Mouse (Mus musculus) mouse trophoblast stem cell (cell line): ENCODE measurements around the gene Cdc14a.

ENCODE experiments used
- in situ Hi-C, 2 experiments: fragments of 300-500 bp; cut with MseI, MboI; formaldehyde crosslinking; loops; 2 replicates in 1 of 2; 3 replicates in 1 of 2; pipeline ENCODE4 v1.15.1; 2025

Cdc14a gene

DNA sequence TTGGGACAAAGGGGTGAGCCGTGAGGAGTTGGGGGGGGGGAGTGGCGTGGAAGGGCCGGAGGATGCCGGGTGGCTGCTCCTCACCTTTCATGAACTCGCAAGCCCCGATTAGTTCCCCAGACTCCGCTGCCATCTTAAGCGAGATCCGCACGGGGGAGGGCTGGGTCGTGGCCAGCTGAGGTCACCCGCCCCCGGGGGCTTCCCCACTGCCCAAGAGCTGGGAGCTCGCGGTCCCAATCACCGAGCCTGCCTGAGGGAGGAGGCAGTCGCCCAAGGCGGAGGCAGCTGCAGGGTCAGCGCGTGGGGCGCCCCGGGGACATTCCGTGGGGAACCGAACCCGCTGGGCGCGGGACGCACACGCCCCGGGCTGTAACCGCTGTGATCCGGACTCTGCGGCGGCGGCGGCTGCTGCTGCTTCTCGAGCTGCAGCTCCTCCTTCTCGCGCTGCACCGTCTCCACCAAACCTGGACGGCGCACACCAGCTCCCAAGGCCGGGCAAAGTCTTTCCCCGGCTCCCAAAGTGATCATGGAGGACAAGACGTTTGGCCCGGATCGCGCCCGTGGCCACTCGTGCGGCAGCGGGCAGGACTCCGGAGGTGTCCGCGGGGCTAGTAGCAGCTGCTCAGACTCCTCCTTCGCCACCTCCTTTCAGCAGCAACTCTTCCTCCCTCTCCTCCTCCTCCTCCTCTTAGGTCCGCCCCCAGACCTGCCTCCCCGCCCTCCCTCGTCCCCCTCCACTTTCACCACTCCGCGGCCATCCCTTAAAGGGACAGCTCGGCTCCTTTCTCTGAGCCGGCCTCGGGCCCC lies at the start of gene Cdc14a:
Cdc14a (minus strand) TSS at position 680 of the 807 bp plus-strand sequence.
- in situ Hi-C loops = no loop called here

- in situ Hi-C loops = no loop called here
These were observed 41.9 kb upstream of the Cdc14a start for GRCm38 (mm10) chr3:116465709-116466108.

GRCm38 (mm10) chr3:116464318-116464717 lies 40.5 kb upstream of the Cdc14a start:
- in situ Hi-C loops = no loop called here

DNA sequence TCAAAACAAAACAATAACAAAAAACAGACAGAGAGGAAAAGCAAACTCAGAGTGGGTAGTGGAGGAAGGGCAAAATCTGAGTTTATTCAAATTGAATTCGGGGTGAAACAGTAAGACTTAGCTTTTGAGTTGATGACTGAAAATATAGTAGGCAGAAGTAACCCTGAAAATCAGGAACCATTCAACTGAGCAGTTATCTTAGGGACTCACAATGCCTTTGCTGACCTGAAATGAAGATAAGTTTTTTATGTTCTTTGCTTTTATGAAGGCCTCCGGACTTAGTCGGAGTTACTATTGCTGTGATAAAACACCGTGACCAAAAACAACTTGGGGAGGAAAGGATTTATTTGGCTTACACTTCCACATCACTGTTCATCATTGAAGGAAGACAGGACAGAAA lies 37.2 kb upstream of the Cdc14a start:
- in situ Hi-C loops = no loop called here

GRCm38 (mm10) chr3:116454529-116454928 lies 30.7 kb upstream of the Cdc14a start:
- in situ Hi-C loops = no loop called here

DNA sequence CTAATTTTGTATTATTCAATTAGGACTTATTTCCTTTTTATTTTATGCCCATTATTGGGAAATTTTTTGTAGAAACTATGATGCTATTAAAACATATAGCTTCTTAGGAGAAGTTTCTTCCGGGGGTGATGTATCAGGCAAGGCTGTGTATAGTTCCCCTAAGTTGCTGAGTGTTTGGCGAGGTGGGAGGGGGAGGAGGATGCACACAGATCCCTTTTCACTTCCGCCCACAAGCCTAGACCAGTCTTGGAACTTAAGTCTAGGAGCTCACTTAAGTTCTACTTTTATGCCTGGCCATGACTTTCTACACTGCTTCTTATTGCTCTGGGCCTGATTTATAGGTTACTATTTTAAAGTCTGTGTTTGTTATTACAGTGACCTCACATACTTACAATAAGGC lies 26.9 kb upstream of the Cdc14a start:
- in situ Hi-C loops = no loop called here

DNA sequence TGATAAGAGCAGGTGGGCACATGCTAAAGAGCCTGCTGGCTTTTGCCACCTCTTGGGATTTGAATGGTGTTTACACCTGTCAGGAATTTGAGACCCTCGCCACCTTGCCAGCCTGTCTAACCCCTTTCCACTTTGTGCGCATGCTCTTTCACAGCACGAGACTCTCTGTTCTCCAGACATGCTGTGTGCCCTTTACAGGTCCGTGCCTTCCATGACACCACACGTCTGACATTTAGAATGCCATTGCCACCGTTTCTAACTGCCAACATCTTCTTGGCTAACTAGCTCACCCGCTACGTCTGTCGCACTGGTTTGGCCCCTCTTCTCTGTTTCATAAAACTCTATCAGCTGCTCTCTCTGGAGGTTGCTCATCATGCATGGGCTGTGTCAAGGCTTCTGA lies 20.5 kb upstream of the Cdc14a start:
- in situ Hi-C loops = no loop called here

- in situ Hi-C loops = no loop called here
These were observed 19.0 kb upstream of the Cdc14a start for GRCm38 (mm10) chr3:116442788-116443187.

DNA sequence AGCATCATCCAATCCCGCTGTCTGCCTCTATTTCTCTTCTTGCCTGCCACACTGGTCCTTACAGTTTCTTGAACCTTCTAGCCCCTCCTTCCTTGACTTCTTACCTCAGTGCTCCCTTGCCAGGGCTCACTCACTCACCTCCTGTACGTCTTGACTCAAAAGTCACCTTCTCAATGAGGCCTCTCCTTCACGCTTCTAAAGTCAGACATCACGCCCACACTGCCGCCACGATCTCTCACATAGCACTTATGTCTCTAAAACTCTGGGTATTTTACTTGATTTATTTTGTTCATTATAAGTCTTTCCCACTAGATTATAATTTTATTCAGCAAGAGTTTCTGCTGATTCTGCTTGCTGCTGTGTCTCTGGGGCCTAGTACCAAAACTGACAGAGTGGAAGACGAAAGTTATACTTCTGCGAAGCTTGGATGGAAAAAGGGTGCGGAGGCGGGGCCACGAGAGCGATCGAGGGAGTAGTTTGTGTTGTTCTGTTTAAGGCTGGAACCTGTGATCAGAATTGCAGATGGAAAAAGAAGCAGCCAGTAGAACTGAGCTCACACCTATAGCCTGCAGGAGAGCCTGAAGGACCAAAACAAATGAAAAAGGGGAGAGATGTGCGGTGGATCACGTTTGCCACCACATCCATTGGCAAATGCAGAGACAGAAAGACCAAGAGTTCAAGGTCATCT lies 17.8 kb upstream of the Cdc14a start:
- in situ Hi-C loops = no loop called here

DNA sequence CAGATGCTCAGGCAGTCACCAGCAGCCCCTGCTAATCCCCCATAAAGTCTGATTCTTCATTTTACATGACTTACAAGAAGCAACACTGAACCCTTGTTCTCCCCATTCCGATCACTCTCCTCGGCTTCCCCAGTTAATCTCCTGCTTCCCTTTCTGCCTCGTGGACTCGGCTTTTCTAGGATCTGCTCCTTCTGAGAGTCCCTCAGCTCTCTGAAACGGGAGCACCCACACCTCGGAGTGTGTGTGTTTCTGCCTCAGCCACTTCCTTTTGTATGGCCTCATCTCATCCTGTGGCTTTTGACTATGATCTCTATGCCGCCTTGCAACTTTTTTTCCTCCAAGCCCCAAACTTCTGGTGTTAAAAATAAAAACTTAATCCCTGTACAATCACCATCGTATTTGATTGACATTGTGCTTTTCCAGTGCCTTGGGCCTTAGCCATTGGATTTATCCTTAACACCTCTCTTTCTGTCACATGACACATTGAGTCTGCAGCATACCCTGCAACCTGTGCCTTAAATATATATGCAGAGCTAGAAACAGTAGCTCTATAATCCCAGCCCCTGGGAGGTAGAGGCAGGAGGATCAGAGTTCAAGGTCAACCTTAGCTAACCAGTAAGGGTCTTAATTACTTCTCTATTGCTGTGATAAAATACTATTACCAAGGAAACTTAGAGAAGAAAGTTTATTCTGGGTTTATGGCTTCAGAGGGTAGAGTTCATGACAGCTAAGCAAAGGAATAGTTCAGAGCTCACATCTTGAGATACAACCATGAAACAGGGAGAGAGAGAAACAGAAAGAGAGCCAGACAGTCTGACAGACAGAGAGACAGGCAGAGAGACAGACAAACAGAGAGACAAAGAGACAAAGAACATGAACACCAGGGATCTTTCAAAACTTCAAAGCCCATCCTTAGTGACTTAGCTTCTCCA lies 16.5 kb upstream of the Cdc14a start:
- in situ Hi-C loops = no loop called here

DNA sequence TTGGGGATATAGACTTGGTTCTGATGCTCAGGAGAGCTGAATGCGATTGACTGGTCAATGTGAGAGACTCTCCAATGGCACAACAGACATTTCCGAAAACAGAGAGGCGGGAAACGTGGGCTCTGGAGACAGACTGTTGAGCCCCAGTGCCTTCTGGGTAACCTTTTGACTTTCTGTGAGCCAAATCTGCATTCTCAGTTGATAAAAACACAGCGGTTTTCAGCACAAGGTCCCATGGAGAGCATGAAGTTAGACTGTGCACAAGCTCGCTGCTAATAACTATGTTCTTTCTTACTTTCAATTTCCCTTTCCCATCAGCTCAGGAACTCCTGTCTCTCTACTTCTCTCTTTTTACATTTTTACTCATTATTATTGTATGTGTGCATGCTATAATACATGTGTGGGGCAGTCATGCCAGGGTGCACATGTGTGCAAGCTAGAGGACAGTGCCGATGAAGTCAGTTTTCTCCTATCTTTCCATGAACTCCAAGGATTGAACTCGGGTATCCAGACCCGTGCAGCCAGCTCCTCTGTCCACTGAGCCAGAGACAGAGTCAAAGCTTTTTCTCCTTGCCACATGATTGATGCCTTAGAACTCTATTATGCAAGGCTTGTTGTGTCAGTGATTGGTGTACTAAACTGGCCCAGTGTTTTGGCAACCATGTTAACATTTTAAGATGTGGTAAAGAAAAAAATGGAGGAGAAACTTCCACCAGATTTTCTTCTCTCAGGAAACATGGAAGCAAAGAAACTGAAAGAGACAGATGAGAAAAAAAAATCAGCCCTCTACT lies 13.2 kb upstream of the Cdc14a start:
- in situ Hi-C loops = no loop called here

- in situ Hi-C loops = no loop called here
These were observed 12.3 kb upstream of the Cdc14a start for GRCm38 (mm10) chr3:116436113-116436512.

DNA sequence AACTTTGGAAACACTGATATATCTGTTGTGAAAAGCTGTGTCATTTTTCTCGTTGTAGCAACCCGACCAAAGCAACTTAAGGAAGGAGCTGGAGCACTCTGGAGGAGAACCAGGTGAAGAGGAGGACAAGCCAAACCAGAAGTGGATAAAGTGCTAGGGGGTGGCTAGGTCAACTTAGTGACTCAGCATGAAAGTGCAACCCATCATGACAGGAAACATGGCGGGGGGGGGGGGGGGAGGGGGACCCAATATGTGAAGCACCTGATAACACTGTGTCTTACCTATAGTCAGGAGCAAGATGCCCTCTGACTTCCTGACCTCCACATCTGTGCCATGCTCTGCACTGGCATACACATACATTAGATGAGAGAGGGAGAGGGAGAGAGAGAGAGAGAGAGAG lies 10.9 kb upstream of the Cdc14a start:
- in situ Hi-C loops = no loop called here

DNA sequence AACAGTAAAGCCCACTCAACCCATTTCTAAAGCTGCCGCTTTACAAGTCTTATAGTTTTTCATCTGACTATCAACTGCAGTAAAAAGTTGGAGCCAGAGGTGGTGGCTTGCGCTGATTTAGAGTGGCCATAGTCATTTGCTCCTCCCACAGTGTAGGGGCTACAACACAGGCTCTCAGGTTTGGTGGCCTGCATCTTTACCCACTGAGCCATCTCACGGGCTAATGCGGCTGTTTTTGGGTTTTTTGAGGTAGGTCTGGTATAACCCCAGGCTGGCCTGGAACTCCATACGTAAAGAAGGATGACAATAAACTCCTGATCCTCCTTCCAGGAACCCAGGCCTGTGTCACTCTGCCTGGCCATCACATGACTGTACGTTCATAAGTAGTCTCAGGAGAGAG lies 2.1 kb upstream of the Cdc14a start:
- in situ Hi-C loops = no loop called here

DNA sequence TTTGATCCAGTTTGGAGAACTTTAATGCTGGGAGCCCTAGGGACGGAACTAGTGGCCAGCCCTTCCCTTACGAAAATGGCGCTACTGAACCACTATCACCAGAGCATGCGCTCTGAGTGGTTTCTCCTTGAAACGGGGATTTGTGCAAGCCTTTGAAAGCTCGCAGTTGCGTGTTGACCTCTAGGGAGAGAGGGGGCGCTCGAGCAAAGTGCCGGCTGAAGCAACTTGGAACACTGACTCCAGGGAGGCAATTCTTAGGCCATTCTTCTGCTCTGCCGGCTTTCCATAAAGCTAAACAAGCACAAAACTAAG lies 1.1 kb upstream of the Cdc14a start:
- in situ Hi-C loops = no loop called here

DNA sequence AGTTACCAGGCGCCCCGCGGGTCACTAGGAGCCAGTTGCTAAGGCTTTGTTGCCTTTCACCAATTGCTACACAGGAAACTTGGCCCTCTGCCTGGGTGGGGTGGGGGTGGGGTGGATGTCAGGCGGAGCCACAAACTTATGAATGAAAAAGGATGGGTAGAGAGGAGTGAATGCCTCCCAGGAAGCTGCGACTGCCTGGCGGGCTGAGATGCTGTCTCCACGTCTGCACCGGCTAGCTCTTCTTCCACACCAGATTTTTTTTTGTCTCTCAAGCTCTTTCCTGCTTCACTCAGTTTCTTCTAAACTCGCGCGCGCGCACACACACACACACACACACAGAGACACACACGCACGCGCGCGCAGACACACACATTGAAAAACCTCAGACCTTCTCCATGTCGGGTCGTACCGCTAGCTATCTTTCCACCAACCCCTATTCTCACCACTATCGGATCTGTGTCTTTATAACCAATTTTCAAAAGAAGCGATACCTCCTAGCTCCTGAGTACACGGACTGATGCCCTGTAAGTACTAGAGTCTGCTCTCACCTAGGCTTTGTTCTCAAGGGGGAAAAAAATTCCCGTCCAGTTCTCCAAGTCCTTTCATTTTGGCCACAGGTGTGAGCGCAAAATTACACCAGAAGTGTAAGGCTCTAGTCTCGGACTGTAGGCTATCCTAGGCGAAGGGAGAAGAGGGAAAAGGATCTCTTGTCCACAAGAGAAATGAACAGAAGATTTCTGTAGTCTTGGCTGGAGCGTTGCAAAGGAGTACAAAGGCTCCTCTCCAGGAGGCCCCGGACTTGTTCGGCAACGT lies 534 bp upstream of the Cdc14a start:
- in situ Hi-C loops = no loop called here

DNA sequence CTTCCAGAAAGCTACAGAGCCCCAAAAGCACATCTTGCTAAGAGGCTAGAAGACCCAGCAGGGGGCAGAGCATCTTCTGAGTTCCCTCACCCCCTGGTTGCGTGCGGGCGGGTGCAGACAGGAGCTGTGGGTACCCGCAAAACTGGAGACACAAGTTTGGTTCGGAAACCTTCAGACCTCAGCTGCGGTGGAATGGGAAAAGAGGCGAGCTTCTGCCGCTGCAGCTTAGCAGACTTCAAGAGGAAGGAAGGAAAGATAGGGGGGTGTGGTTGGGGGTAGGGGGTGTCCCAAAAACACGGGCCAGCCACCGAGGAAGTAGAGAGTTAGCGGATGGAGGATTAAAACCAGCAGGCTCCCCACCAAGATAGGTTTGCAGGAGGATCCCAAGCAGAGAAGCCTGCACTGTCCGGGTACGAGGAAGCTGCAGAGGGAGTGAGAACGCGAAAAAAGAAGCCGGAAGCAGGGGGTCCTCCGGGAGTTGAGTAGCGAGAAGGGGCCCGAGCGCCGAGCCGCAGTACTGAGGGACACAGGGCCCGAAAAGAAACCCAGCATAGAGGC lies 958 bp downstream of the Cdc14a start:
- in situ Hi-C loops = no loop called here

DNA sequence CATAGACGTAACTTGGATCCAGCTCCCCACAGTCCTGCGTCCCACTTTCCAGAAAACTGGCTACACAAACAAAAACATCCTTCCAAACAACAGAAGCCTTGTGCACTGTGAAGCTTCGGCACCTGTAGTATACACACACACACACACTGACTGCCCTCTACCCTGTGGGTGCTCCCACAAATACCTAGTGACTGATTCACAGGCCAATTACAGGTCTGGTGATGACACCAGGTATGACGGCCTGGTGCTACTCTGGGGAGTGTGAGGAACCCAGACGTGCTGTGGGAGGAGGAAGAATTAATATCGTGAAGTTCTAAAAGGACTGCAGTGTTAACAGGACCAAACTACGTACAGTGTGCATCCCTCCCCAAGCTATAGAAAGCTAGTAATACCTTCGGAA lies 1.8 kb downstream of the Cdc14a start:
- in situ Hi-C loops = no loop called here

DNA sequence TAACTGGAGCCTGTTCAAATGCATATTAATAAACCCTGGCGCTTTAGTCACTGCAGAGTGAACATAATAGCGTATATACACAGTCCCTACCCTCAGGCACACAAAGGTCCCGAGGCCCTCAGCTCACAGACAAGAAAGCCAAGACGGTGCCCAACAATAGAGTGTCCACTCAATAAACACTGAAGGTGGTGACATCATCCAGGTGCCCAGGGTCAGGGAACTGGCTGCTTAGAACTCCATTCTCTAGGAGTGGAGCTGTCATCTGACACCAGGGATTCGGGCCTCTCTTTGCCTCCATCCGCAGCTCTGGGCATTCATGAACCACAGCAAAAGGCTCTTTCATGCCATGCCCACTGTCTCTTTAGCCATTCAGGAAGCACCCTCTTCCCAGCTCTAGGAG lies 2.7 kb downstream of the Cdc14a start:
- in situ Hi-C loops = no loop called here

- in situ Hi-C loops = no loop called here
These were observed 4.0 kb downstream of the Cdc14a start for GRCm38 (mm10) chr3:116419791-116420190.
